Mouse (Mus musculus): ENCODE measurements around the gene Atrnl1. TPM values are rescaled to one million over a fixed set of nuclear protein-coding genes. Genes with fewer than 3 reads are reported as not detected.

Atrnl1 gene
- total RNA-seq, 2 experiments from 2014 or later, result 99.0 to 112 TPM

GRCm38 (mm10) chr19:58065514-58065913 is 454.7 kb downstream of the Atrnl1 start:
- DNase-seq (ENCODE audit: low spot score in 2 of 2), result no peak

DNA sequence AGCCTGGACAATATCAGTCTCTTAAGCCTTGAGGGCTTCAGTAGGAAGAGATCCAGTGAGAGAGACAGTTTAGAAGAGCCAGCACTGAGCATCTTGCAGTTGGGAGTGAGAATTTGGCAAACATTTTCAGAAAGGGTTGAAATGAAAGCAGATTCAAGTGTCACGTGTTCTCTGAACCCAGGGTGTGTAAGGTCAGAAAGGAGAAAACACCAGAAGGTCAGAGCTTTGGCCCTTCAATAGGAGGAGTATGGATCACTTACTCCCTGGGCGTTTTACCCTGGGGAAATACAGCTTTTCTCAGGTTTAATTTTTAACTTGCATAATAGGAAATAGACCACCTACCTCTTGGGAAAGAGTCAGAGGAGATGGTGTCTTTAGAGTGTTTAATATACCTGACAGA is 457.3 kb downstream of the Atrnl1 start:
- DNase-seq (ENCODE audit: low spot score in 2 of 2), result no peak

DNA sequence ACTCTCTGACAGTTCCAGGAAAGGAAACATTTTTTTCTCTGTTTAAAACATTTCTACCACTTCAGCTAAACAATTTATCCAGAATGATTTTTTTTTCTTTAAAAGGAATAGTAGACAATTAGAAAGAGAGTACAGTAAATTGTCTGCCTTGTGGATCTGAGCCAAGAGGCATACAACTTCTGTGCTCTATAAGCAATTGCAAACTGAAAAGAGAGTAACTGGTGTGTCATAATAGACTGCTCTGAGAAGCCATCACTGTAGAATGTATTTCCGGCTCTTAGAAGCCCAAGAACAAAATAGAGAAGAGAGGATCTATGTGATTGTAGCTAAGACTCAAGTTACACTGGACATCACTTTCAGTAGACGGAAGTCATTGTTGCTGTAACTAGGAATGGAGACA is 458.1 kb downstream of the Atrnl1 start:
- no peak for DNase-seq (ENCODE audit: low spot score in 2 of 2)

DNA sequence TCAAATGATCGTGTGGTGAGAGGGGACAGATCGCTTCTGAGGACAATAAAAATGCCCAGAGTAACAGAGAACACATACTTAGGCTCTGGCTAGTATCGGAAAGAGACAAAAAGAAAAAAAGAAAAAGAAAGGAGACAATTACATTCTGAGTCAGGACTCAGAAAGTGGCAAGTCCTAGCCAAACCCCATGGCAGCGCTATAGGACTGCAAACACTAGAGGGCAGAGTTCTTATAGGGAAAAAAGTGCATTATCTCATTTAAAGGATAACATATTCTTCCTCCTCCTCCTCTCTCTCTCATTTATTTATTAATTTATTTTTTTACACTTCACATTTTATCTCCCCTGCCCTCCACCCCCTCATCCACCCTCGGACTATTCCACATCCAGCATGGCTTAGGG is 461.6 kb downstream of the Atrnl1 start:
- no peak for DNase-seq (ENCODE audit: low spot score in 2 of 2)

GRCm38 (mm10) chr19:58072846-58073245 is 462.0 kb downstream of the Atrnl1 start:
- DNase-seq (ENCODE audit: low spot score in 2 of 2), result no peak

GRCm38 (mm10) chr19:58075252-58075651 is 464.4 kb downstream of the Atrnl1 start:
- no peak for DNase-seq (ENCODE audit: low spot score in 2 of 2)

DNA sequence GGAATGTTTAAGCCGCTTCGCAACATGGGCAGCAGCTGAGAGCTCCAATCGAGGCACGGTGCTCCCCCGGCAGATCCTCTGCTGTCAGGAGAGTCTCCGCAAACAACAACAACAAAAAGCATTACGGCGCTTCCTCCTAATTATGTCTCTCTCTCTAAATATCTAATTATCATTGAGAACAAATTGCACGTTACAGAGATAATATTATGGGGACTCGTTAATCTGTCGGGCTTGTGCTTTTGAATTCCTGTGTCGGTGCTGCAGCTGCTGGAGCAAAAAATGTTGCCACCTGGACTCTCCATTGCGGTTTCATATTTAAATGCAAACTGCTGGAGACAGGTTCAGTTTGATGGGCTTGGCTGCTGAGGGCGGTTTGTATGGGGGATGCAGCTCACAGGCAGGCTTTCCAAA is 466.1 kb downstream of the Atrnl1 start:
- no peak for DNase-seq (ENCODE audit: low spot score in 2 of 2)

DNA sequence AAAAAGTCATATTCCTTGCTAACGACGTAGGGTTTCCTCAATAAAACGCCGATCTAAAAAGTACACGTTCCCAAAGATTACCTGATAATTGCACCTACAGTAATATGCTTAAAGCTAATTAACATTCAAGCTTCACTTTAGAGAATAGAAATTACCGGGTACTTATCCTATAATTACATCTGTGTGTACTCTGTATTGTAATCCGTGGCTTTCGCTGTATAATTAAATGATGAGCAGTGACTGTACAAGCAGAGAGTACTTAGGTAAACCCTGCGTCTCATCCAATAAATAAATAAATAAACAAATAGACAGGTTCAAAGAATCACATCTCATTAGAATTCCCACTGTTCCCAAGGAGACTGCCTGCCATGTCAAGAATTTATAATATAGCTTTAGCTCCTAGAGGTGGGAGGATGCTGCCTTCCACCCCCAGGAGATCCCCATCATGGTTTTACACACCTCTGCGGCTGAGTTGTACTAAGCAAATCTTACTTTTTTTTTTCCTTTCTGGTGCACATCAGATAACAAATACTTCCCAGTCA is 466.8 kb downstream of the Atrnl1 start:
- DNase-seq (ENCODE audit: low spot score in 2 of 2), result no peak

GRCm38 (mm10) chr19:58080168-58080567 is 469.3 kb downstream of the Atrnl1 start:
- no peak for DNase-seq (ENCODE audit: low spot score in 2 of 2)

DNA sequence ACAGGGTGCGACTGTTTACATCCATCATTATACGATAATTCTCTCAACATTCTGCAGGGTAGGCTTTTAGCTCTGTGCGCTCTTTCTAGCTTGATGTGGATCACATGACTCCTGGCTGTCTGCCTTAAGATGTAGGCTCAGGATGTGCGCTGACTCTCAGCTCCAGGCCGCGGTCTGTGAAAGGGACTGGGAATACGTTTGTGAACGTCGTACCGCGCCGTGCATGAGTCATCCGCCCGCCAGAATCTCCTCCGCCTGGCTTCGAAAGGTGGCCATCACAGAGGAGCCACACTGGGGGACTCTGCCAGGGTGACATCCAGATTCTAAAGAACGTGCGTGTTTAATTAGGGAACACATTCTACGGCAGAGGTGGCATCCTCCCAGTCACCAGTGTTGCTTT is 471.9 kb downstream of the Atrnl1 start:
- DNase-seq (ENCODE audit: low spot score in 2 of 2), result peak; percentile 58 to 64

- no peak for DNase-seq (ENCODE audit: low spot score in 2 of 2)
Measured at GRCm38 (mm10) chr19:58084826-58085225, 474.0 kb downstream of the Atrnl1 start.

DNA sequence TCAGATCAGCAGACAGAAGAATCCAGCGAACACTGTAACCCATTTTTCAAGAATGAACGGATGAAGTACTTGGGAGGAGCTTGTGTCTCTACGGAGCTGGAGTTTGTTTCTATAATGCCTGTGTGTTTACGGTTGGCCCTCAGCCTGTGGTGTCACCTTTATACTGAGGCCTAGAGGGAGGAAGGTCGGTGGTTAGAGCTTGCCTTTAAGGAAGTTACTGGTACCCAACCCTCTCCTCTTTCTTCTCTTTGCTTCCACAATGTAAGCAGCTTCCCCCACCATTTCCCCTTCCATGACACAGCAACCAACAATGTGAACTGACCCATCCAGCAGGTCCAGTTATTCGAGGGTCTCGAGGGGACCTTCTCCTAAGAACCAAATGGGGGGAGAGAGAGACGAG is 475.9 kb downstream of the Atrnl1 start:
- no peak for DNase-seq (ENCODE audit: low spot score in 2 of 2)

DNA sequence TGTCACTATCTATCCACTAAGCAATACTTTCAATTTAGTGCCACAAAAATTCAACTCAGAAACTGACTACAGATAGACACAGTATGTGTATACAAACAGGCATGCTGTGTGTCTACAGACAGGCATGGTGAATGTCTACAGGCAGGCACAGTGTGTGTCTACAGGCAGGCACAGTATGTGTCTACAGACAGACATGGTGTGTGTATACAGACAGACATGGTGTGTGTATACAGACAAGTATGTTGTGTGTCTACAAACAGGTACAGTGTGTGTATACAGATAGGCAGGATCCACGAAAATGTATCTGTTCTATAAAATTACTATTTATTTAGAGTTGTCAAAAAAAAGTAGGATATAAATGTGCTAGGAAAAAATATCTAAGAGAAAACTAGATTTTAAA is 477.1 kb downstream of the Atrnl1 start:
- no peak for DNase-seq (ENCODE audit: low spot score in 2 of 2)

DNA sequence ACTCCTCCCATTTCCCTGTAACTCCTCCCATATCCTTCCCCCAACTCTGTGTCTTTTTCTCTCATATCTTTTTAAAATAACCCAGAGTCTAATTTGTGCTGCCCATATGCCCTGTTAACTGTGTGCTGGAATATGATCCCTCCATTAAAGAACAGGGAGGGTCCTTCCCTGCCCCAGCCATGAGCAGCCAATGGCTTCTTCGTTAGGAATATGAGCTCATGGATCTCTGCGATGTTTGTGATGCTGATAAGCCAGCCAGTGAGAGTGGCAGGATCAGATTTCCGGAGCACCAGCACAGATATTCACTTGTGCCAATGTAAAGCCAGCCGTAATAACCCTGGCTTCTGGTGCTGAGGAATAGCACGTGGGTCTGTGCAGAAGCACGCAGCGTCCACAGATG is 477.6 kb downstream of the Atrnl1 start:
- DNase-seq (ENCODE audit: low spot score in 2 of 2), result no peak

- no peak for DNase-seq (ENCODE audit: low spot score in 2 of 2)
Measured at GRCm38 (mm10) chr19:58091911-58092310, 481.1 kb downstream of the Atrnl1 start.

- no peak for DNase-seq (ENCODE audit: low spot score in 2 of 2)
Measured at GRCm38 (mm10) chr19:58094781-58095543, 484.1 kb downstream of the Atrnl1 start.

GRCm38 (mm10) chr19:58095776-58096175 is 484.9 kb downstream of the Atrnl1 start:
- no peak for DNase-seq (ENCODE audit: low spot score in 2 of 2)

DNA sequence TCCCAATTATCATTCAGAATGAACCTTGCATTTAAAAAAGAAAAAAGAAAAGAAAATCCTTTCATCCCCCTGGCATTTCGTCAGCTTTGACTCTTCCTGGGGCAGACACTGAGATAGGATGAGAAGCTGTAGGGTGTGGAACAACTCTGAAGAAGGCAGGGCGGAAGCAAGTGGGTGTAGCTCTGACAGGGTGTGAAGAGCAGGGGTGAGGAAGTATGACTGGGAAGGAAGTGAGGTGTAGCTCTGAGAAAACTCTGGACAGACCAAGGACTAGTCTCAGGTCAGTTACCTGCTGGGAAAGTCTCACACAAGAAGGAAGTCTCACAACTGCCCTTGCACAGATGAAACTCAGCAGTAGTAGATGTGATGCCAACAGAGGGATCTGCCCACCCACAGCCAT is 486.4 kb downstream of the Atrnl1 start:
- DNase-seq (ENCODE audit: low spot score in 2 of 2), result no peak

GRCm38 (mm10) chr19:58099539-58099938 is 488.7 kb downstream of the Atrnl1 start:
- DNase-seq (ENCODE audit: low spot score in 2 of 2), result no peak

DNA sequence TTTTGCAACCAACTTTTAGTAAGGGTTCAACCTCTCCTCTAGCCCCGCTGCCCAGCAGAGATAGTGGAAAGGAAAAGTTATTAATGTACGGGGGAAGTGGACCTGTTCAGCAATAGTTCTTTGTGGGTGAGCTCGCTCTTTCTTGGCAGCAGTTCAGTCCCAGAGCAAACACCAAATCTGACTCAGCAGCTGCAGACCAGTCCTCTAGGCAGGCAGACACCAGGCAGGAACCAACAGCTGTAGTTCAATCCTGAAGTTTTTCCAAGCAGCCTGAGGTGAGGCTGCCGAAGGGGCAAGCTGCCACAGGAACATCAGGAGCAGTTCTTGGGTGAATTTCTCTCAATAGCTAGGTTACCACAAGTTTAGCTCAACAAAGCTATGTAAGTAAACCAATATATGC is 489.5 kb downstream of the Atrnl1 start:
- no peak for DNase-seq (ENCODE audit: low spot score in 2 of 2)

DNA sequence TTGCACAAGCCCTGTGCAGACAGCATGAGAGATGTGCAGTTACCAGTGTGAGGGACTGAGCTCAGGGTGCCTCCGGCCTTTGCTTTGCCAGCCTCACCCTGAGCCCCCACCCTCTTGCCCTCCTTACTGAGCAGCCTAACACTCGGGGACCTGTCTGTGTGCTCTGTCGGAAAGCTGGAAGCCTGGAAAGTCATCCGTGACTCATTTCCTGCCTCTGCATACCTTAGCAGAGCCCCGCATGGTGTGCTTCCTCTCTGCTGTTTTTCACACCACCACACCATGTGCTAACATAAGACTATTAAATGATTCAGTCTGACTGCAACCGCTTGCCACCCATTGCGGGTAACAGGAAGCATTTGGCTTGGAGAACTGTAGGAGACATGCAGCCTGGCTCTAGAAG is 493.7 kb downstream of the Atrnl1 start:
- DNase-seq (ENCODE audit: low spot score in 2 of 2), result peak; percentile 31 to 44

DNA sequence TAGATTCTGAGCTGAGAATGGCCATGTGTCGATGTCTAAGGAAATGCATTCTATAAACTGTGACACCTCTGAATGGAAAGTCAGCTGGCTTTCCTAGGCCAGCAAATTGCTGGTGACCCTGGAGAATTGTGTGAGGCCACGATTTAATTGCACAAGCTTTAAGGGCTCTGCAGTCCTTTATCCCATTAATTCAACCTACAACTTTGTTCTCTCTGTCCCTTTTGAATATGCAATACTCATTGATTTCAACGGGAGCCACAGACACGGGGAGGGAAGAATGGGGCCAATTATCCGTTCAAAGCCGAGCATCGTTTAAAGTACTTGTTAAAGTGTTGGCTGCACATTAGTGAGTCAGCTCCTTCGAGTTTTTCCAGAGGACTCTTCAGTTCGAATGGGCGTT is 496.8 kb downstream of the Atrnl1 start:
- DNase-seq (ENCODE audit: low spot score in 2 of 2), result no peak

DNA sequence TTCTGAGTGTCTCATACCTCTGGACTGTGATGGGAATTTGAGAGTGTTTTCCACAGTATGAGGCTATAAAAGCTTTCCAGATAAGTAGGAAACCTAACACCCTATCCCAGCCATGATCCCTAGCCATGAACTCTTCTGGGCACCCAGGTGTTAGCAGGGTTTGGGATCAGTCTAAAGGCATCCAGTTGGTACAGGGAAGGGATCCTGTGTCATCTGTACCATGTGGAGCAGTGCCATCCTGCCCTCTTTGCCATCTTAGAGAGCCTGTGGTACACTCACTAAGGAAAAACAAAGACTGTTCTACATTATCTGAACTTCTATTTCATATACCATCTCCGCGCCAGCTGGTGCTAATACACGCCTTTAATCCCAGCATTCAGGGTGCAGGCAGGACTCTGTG is 499.7 kb downstream of the Atrnl1 start:
- DNase-seq (ENCODE audit: low spot score in 2 of 2), result no peak

All from left cerebral cortex, adult 18-20 months (tissue).